Mouse (Mus musculus): Measurements from ENCODE around the gene Gm21987. TPM values are rescaled to one million over a fixed set of nuclear protein-coding genes. Genes with fewer than 3 reads are reported as not detected.

The Gm21987 gene
- total RNA-seq, 2 experiments from 2014 or later = not detected

- no peak for DNase-seq (ENCODE audit: low spot score in 2 of 2)
These were observed 24.0 kb downstream of the Gm21987 start for GRCm38 (mm10) chr16:38370633-38371374.

- no peak for DNase-seq (ENCODE audit: low spot score in 2 of 2)
These were observed 25.0 kb downstream of the Gm21987 start for GRCm38 (mm10) chr16:38371705-38372296.

GRCm38 (mm10) chr16:38372876-38373275, 26.0 kb downstream of the Gm21987 start:
- DNase-seq (ENCODE audit: low spot score in 2 of 2) = no peak

- DNase-seq (ENCODE audit: low spot score in 2 of 2) = no peak
These were observed 26.6 kb downstream of the Gm21987 start for GRCm38 (mm10) chr16:38373439-38373838.

GRCm38 (mm10) chr16:38373941-38374340, 27.1 kb downstream of the Gm21987 start:
- no peak for DNase-seq (ENCODE audit: low spot score in 2 of 2)

- DNase-seq (ENCODE audit: low spot score in 2 of 2) = no peak
These were observed 27.7 kb downstream of the Gm21987 start for GRCm38 (mm10) chr16:38374379-38375140.

- DNase-seq (ENCODE audit: low spot score in 2 of 2) = no peak
These were observed 28.3 kb downstream of the Gm21987 start for GRCm38 (mm10) chr16:38375182-38375581.

GRCm38 (mm10) chr16:38376163-38376840, 29.5 kb downstream of the Gm21987 start:
- DNase-seq (ENCODE audit: low spot score in 2 of 2) = peak in 1 of 2 experiments; percentile 34

- no peak for DNase-seq (ENCODE audit: low spot score in 2 of 2)
These were observed 30.0 kb downstream of the Gm21987 start for GRCm38 (mm10) chr16:38376841-38377249.

GRCm38 (mm10) chr16:38377546-38377945, 30.7 kb downstream of the Gm21987 start:
- DNase-seq (ENCODE audit: low spot score in 2 of 2) = no peak

GRCm38 (mm10) chr16:38378591-38378990, 31.8 kb downstream of the Gm21987 start:
- DNase-seq (ENCODE audit: low spot score in 2 of 2) = no peak

GRCm38 (mm10) chr16:38379088-38379487, 32.2 kb downstream of the Gm21987 start:
- no peak for DNase-seq (ENCODE audit: low spot score in 2 of 2)

GRCm38 (mm10) chr16:38379493-38379892, 32.7 kb downstream of the Gm21987 start:
- no peak for DNase-seq (ENCODE audit: low spot score in 2 of 2)

GRCm38 (mm10) chr16:38379926-38380325, 33.1 kb downstream of the Gm21987 start:
- no peak for DNase-seq (ENCODE audit: low spot score in 2 of 2)

- no peak for DNase-seq (ENCODE audit: low spot score in 2 of 2)
These were observed 36.8 kb downstream of the Gm21987 start for GRCm38 (mm10) chr16:38383683-38384082.

- no peak for DNase-seq (ENCODE audit: low spot score in 2 of 2)
These were observed 38.4 kb downstream of the Gm21987 start for GRCm38 (mm10) chr16:38385184-38385634.

- no peak for DNase-seq (ENCODE audit: low spot score in 2 of 2)
These were observed 38.9 kb downstream of the Gm21987 start for GRCm38 (mm10) chr16:38385700-38386099.

- DNase-seq (ENCODE audit: low spot score in 2 of 2) = no peak
These were observed 40.5 kb downstream of the Gm21987 start for GRCm38 (mm10) chr16:38387389-38387788.

- DNase-seq (ENCODE audit: low spot score in 2 of 2) = no peak
These were observed 41.9 kb downstream of the Gm21987 start for GRCm38 (mm10) chr16:38388757-38389156.

- DNase-seq (ENCODE audit: low spot score in 2 of 2) = peak in 1 of 2 experiments; percentile 29
These were observed 42.5 kb downstream of the Gm21987 start for GRCm38 (mm10) chr16:38389284-38389893.

- DNase-seq (ENCODE audit: low spot score in 2 of 2) = no peak
These were observed 43.5 kb downstream of the Gm21987 start for GRCm38 (mm10) chr16:38390322-38390721.
